Mouse (Mus musculus): ENCODE results near the gene Otud7a.

DNA sequence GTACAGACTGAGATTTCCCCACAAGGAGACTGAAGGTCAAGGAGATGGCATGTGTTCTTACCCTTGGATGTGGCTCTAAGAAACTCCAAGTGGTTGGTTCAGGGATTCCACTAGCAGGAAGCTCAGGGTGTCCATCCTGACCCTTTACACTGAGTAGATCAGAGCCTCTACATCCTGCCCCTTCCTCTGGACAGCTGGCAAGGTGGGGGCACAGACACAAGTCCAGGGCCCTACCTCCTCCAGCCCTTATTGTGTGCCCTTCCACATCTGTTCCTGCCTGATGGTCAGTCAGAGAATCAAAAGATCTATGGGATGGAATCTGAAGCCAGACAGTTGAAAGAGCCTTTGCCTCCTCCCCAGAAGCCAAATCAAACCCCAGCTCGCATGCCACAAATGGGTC, 293.6 kb downstream of the Otud7a start:
- no peak for TF ChIP-seq POLR2A (IDR thresholded peaks at IDR 0.05; ENCODE audit: borderline replicate concordance, low read depth, low read length)
- no peak for TF ChIP-seq CTCF (IDR thresholded peaks at IDR 0.05; ENCODE audit: low read depth, low read length)

Data from bone marrow macrophage, adult 2 months (primary cell).